Mouse (Mus musculus): ENCODE results near the gene Hils1. TPM values are rescaled to one million over a fixed set of nuclear protein-coding genes. Genes with fewer than 3 reads are reported as not detected.
A peak's percentile ranks its signal among the peaks of the same experiment; 100 is the strongest.

Hils1 gene
- polyA plus RNA-seq (2015; fragmentation: Nextera tagmentation; extraction: Ambion mirVana): not detected in 2 replicates

- no peaks in the 10 kb centered on the region for H3K9me3 ChIP-seq (ENCODE audit: control insufficient read depth, low read length)
- no peak for ATAC-seq (ENCODE audit: low FRiP score, low TSS enrichment)
- WGBS: 32% methylated on average over 4 of the region's 4 CpGs
- DNase-seq (ENCODE audit: low spot score): no peak
- no peak within 1 kb of the TSS for H3K4me2 ChIP-seq (replicated peaks; ENCODE audit: low read depth)
- no peak within 1 kb of the TSS for H3K4me3 ChIP-seq (ENCODE audit: low read depth, low read length)
- no peaks in the 10 kb centered on the region for H3K36me3 ChIP-seq (ENCODE audit: control insufficient read depth, insufficient read depth, low read length)
- H3K27ac ChIP-seq (replicated peaks): no peak within 1 kb of the TSS
- TF ChIP-seq EP300 (optimal IDR thresholded peaks at IDR 0.05): no peak
- TF ChIP-seq CTCF (IDR thresholded peaks at IDR 0.05; ENCODE audit: low read depth): peak; percentile 35; the same call in 1 of the 2 replicates
- H3K27me3 ChIP-seq (ENCODE audit: control insufficient read depth, insufficient read depth, low read length): no peaks in the 10 kb centered on the region
- no peak within 1 kb of the TSS for H3K9ac ChIP-seq (ENCODE audit: low read length)
- no peaks in the 10 kb centered on the region for H3K4me1 ChIP-seq (replicated peaks; ENCODE audit: control insufficient read depth, insufficient read depth)
Measured at GRCm38 (mm10) chr11:94967419-94967818, at the start of gene Hils1. Hils1 (plus strand) TSS chr11:94967593.

- TF ChIP-seq EP300 (optimal IDR thresholded peaks at IDR 0.05): no peak
- peak; percentile 40 for TF ChIP-seq CTCF (IDR thresholded peaks at IDR 0.05; ENCODE audit: low read depth)
- peak; percentile 84 for ATAC-seq (ENCODE audit: low FRiP score, low TSS enrichment)
- H3K4me1 ChIP-seq (replicated peaks; ENCODE audit: control insufficient read depth, insufficient read depth): peaks cover 7% of the 10 kb centered on the region; the same call in 1 of the 2 replicates
- H3K9me3 ChIP-seq (ENCODE audit: control insufficient read depth, low read length): no peaks in the 10 kb centered on the region
- no peak for DNase-seq (ENCODE audit: low spot score)
- H3K27me3 ChIP-seq (ENCODE audit: control insufficient read depth, insufficient read depth, low read length): no peaks in the 10 kb centered on the region
- no peak overlapping the region for H3K9ac ChIP-seq (ENCODE audit: low read length)
- H3K4me3 ChIP-seq (ENCODE audit: low read depth, low read length): no peak overlapping the region
- H3K4me2 ChIP-seq (replicated peaks; ENCODE audit: low read depth): no peak overlapping the region
- H3K36me3 ChIP-seq (ENCODE audit: control insufficient read depth, insufficient read depth, low read length): no peaks in the 10 kb centered on the region
- H3K27ac ChIP-seq (replicated peaks): peak overlapping the region; percentile 53
- 54% methylated on average over 6 of the region's 6 CpGs for WGBS
Measured at GRCm38 (mm10) chr11:94917717-94918116, 49.7 kb upstream of the Hils1 start.

- TF ChIP-seq EP300 (optimal IDR thresholded peaks at IDR 0.05) (no peak), CTCF (IDR thresholded peaks at IDR 0.05; ENCODE audit: low read depth) (peak; percentile 29; the same call in 1 of the 2 replicates)
- H3K36me3 ChIP-seq (ENCODE audit: control insufficient read depth, insufficient read depth, low read length): no peaks in the 10 kb centered on the region
- H3K27me3 ChIP-seq (ENCODE audit: control insufficient read depth, insufficient read depth, low read length): no peaks in the 10 kb centered on the region
- H3K9ac ChIP-seq (ENCODE audit: low read length): no peak overlapping the region
- H3K4me3 ChIP-seq (ENCODE audit: low read depth, low read length): no peak overlapping the region
- no peak overlapping the region for H3K4me2 ChIP-seq (replicated peaks; ENCODE audit: low read depth)
- H3K4me1 ChIP-seq (replicated peaks; ENCODE audit: control insufficient read depth, insufficient read depth): peaks cover 5% of the 10 kb centered on the region; the same call in 1 of the 2 replicates
- H3K27ac ChIP-seq (replicated peaks): peak overlapping the region; percentile 56; the same call in 1 of the 2 replicates
- ATAC-seq (ENCODE audit: low FRiP score, low TSS enrichment) (no peak), DNase-seq (ENCODE audit: low spot score) (no peak)
- WGBS: 28% methylated on average over 6 of the region's 6 CpGs
- no peaks in the 10 kb centered on the region for H3K9me3 ChIP-seq (ENCODE audit: control insufficient read depth, low read length)
Measured at GRCm38 (mm10) chr11:94920996-94921401, 46.4 kb upstream of the Hils1 start.

- WGBS: 91% methylated on average over 4 of the region's 4 CpGs
- no peak for DNase-seq (ENCODE audit: low spot score)
Measured at GRCm38 (mm10) chr11:94924977-94925376, 42.4 kb upstream of the Hils1 start.

GRCm38 (mm10) chr11:94926431-94926830, 41.0 kb upstream of the Hils1 start:
- Histone ChIP-seq H3K9ac (ENCODE audit: low read length) (no peak overlapping the region), H3K4me3 (ENCODE audit: low read depth, low read length) (no peak overlapping the region), H3K4me1 (replicated peaks; ENCODE audit: control insufficient read depth, insufficient read depth) (peaks cover 11% of the 10 kb centered on the region), H3K27me3 (ENCODE audit: control insufficient read depth, insufficient read depth, low read length) (no peaks in the 10 kb centered on the region), H3K4me2 (replicated peaks; ENCODE audit: low read depth) (no peak overlapping the region), H3K9me3 (ENCODE audit: control insufficient read depth, low read length) (no peaks in the 10 kb centered on the region), H3K36me3 (ENCODE audit: control insufficient read depth, insufficient read depth, low read length) (no peaks in the 10 kb centered on the region), H3K27ac (replicated peaks) (peak overlapping the region; percentile 91)
- DNase-seq (ENCODE audit: low spot score) (no peak), ATAC-seq (ENCODE audit: low FRiP score, low TSS enrichment) (no peak)
- 42% methylated on average over 11 of the region's 11 CpGs for WGBS
- TF ChIP-seq CTCF (IDR thresholded peaks at IDR 0.05; ENCODE audit: low read depth): no peak

More at GRCm38 (mm10) chr11:94924977-94925376, 42.4 kb upstream of the Hils1 start:
- Histone ChIP-seq H3K9me3 (ENCODE audit: control insufficient read depth, low read length) (no peaks in the 10 kb centered on the region), H3K4me2 (replicated peaks; ENCODE audit: low read depth) (no peak overlapping the region), H3K4me1 (replicated peaks; ENCODE audit: control insufficient read depth, insufficient read depth) (peaks cover 8% of the 10 kb centered on the region), H3K27ac (replicated peaks) (no peak overlapping the region), H3K9ac (ENCODE audit: low read length) (no peak overlapping the region), H3K27me3 (ENCODE audit: control insufficient read depth, insufficient read depth, low read length) (no peaks in the 10 kb centered on the region), H3K36me3 (ENCODE audit: control insufficient read depth, insufficient read depth, low read length) (no peaks in the 10 kb centered on the region), H3K4me3 (ENCODE audit: low read depth, low read length) (no peak overlapping the region)
- no peak for TF ChIP-seq EP300 (optimal IDR thresholded peaks at IDR 0.05)
- no peak for TF ChIP-seq CTCF (IDR thresholded peaks at IDR 0.05; ENCODE audit: low read depth)
- ATAC-seq (ENCODE audit: low FRiP score, low TSS enrichment): no peak

GRCm38 (mm10) chr11:94927771-94928291, 39.6 kb upstream of the Hils1 start:
- Histone ChIP-seq H3K9ac (ENCODE audit: low read length) (0 out of 2 replicates have a peak overlapping the region, but pooled peaks have one; percentile 35), H3K4me1 (replicated peaks; ENCODE audit: control insufficient read depth, insufficient read depth) (peaks cover 11% of the 10 kb centered on the region), H3K4me2 (replicated peaks; ENCODE audit: low read depth) (no peak overlapping the region; the same call in 1 of the 2 replicates), H3K27ac (replicated peaks) (peak overlapping the region; percentile 91), H3K4me3 (ENCODE audit: low read depth, low read length) (no peak overlapping the region), H3K27me3 (ENCODE audit: control insufficient read depth, insufficient read depth, low read length) (no peaks in the 10 kb centered on the region), H3K36me3 (ENCODE audit: control insufficient read depth, insufficient read depth, low read length) (no peaks in the 10 kb centered on the region), H3K9me3 (ENCODE audit: control insufficient read depth, low read length) (no peaks in the 10 kb centered on the region)
- no peak for DNase-seq (ENCODE audit: low spot score)
- TF ChIP-seq CTCF (IDR thresholded peaks at IDR 0.05; ENCODE audit: low read depth): no peak
- TF ChIP-seq EP300 (optimal IDR thresholded peaks at IDR 0.05): no peak
- no peak for ATAC-seq (ENCODE audit: low FRiP score, low TSS enrichment)
- 3% methylated on average over 5 of the region's 5 CpGs for WGBS
